Mouse (Mus musculus) hindbrain, postnatal 0 days (tissue): ENCODE data around the gene Krt31. TPM values are rescaled to one million over a fixed set of nuclear protein-coding genes. Genes with fewer than 3 reads are reported as not detected.

Experiments used
- ATAC-seq: fragments of 200-750 bp; cut with Nextera tagmentation; 2 replicates; pipeline ENCODE4 v1.8.0; 2017; ENCODE audit warnings: mild to moderate bottlenecking, moderate TSS enrichment, moderate library complexity
- DNase-seq: peaks from one replicate; pipeline ENCODE4 v3.0.0-alpha.2; 2015; ENCODE audit warnings: low spot score
- H3K27ac ChIP-seq: fragments of 300-500 bp; sonication (generic); 2 replicates; pipeline ENCODE4 v1.5.1; 2014; ENCODE audit warnings: mild to moderate bottlenecking
- H3K27me3 ChIP-seq: fragments of 300-500 bp; sonication (generic); 2 replicates; pipeline ENCODE4 v1.6.1; 2014; ENCODE audit warnings: low read length, mixed read lengths; ENCODE audit not compliant: insufficient read depth
- H3K36me3 ChIP-seq: fragments of 300-500 bp; sonication (generic); 2 replicates; pipeline ENCODE4 v1.6.1; 2014; ENCODE audit warnings: low read length, mixed read lengths; ENCODE audit not compliant: insufficient read depth
- H3K4me1 ChIP-seq: fragments of 300-500 bp; sonication (generic); 2 replicates; pipeline ENCODE4 v1.6.1; 2014; ENCODE audit warnings: antibody characterized with exemption, low read length, mixed read lengths; ENCODE audit not compliant: insufficient read depth
- H3K4me2 ChIP-seq: fragments of 300-500 bp; sonication (generic); 2 replicates; pipeline ENCODE4 v1.6.1; 2014; ENCODE audit warnings: low read depth, mild to moderate bottlenecking, low read length, moderate library complexity, mixed read lengths
- H3K4me3 ChIP-seq: fragments of 300-500 bp; sonication (generic); 2 replicates; pipeline ENCODE4 v1.5.1; 2014; ENCODE audit warnings: low read length
- H3K9ac ChIP-seq: fragments of 300-500 bp; sonication (generic); replicated peaks from 2 replicates; pipeline ENCODE4 v1.6.1; 2014; ENCODE audit warnings: mild to moderate bottlenecking, low read length, moderate library complexity, mixed read lengths
- H3K9me3 ChIP-seq: fragments of 300-500 bp; sonication (generic); 2 replicates; pipeline ENCODE4 v1.6.1; 2016; ENCODE audit warnings: low read length, mixed read lengths
- CTCF ChIP-seq: IDR thresholded peaks from 2 replicates; pipeline ENCODE4 v1.5.1; 2016; ENCODE audit warnings: antibody characterized with exemption, control low read depth, low read depth
- WGBS: fragments of 180-500 bp; shearing (Covaris S2); extraction: QIAGEN DNeasy Blood & Tissue Kit; methylation state at CpG from one replicate; pipeline ENCODE4 v1.1.7; 2014; 5-methylcytosine and 5-hydroxymethylcytosine counted together
- polyA plus RNA-seq: library from polyadenylated mRNA; unstranded; fragments of >200 nt; fragmentation: Nextera tagmentation; extraction: Ambion mirVana; gene quantifications from 2 replicates; pipeline ENCODE4 v1.2.1, GENCODE M21; 2015
- total RNA-seq: library from RNA; depleted of rRNA; stranded (reverse); fragments of >200 nt; gene quantifications from 2 replicates; pipeline ENCODE4 v1.2.3, GENCODE M21; 2014

Krt31 gene
- total and polyA plus RNA-seq, 2 experiments from 2014 or later: not detected

DNA sequence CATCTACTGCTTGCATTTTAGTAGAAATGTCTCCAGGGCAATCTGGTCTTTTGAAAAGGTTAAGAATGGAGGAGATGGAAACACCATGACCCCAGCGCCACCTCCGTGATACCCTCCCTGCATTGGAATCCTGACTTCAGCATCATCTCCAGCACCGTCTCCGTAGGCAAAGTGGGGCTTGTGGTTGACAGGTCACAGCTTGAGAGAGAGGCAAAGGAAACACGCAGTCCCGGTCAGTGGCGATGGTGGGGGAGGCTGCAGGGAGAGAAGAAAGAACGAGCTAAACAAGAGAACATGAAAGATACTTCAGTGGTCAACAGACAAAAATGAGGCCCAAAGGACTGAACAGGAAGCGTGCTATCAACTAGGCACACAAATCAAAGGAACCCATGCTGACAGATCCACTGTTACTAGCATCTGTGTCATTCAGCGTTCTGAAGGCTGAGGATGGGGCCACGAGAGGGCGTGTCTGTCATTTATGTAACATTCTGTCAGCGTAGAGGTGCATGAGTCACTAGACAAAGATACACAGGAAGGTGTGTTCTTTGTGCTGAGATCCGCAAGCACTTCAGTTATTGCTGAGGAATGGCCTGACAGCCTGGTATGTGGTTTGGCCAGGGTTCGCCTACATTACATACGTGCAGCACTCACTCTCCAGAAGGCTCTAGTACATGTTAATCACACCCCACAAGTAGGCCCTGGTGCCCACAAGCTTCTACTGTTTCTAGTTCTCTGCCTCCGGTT, 17.1 kb upstream of the Krt31 start:
- Histone ChIP-seq H3K9ac (no peak overlapping the region), H3K4me3 (no peak overlapping the region), H3K4me2 (no peak overlapping the region), H3K27ac (no peak overlapping the region), H3K4me1 (no peaks in the 10 kb centered on the region), H3K27me3 (no peaks in the 10 kb centered on the region), H3K36me3 (no peaks in the 10 kb centered on the region), H3K9me3 (no peaks in the 10 kb centered on the region)
- ATAC-seq: no peak
- WGBS: 74% methylated on average over 17 of the region's 17 CpGs
- no peak for DNase-seq
- no peak for TF ChIP-seq CTCF

DNA sequence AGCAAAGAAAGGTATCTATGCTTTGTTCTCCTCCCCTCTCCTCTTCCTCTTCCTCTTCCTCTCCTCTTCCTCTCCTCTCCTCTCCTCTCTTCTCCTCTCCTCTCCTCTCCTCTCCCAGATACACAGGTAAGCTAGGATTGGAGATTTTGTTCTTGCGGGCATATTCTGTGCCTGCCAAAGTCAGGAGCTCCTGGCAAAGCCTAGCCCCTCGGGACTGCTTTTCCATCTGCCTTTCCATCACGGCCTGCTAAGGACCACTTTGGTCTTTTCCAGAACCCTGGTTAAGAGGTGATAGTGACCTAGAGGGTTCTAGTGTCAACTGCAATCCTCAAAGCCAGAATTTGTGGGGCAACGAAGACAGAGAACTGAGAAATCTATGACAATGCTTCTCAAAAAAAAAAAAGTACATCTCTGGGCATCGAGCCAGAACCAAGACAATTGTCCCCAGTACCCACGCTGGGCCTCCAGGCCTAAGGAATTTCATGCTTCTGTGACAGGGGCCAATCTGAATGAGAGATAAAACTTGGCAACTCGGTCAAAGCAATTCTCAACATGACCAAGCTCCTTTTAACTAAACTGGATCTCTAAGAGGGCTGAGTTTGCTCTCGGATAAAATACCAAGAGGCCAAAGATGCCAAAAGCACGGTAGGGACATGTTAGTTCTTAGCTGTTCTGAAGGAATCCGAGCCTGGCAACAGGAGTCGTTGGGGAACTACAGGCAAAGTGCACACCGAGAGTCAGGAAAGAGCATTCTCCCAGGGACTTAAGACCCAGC, 16.1 kb upstream of the Krt31 start:
- Histone ChIP-seq H3K27me3 (no peaks in the 10 kb centered on the region), H3K9ac (no peak overlapping the region), H3K27ac (no peak overlapping the region), H3K36me3 (no peaks in the 10 kb centered on the region), H3K4me2 (no peak overlapping the region), H3K4me3 (no peak overlapping the region), H3K9me3 (no peaks in the 10 kb centered on the region), H3K4me1 (no peaks in the 10 kb centered on the region)
- WGBS: 38% methylated on average over 12 of the region's 12 CpGs
- DNase-seq (peak; percentile 16), ATAC-seq (no peak)
- TF ChIP-seq CTCF: no peak

DNA sequence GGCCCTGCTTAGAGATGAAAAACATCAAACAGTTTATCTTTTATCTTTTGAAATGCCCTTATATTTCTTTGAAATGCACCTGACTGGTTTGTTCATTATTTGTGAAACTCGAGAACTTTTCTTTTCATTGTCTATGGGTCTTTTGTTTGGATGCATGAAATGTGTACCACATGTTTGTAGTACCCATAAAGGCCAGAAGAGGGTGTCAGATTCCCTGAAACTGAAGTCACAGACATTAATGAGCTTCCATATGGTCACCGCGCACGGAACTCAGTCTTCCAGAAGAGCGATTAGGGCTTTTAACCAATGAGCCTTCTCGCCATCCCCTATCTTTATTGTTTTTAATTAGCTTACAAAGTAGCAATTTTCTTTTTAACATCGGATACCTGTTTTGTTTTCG, 8.5 kb upstream of the Krt31 start:
- peak; percentile 39 for DNase-seq
- Histone ChIP-seq H3K9me3 (no peaks in the 10 kb centered on the region), H3K27me3 (no peaks in the 10 kb centered on the region), H3K36me3 (no peaks in the 10 kb centered on the region), H3K4me1 (no peaks in the 10 kb centered on the region), H3K4me2 (no peak overlapping the region), H3K4me3 (no peak overlapping the region), H3K9ac (no peak overlapping the region), H3K27ac (no peak overlapping the region)
- no peak for ATAC-seq
- peak; percentile 42 for TF ChIP-seq CTCF
- WGBS: 64% methylated on average over 8 of the region's 8 CpGs

- 73% methylated on average over 9 of the region's 9 CpGs for WGBS
- H3K27me3 ChIP-seq: no peaks in the 10 kb centered on the region
Observed at GRCm38 (mm10) chr11:100055686-100056655, 5.6 kb upstream of the Krt31 start.

GRCm38 (mm10) chr11:100047193-100047592, 3.2 kb downstream of the Krt31 start:
- Histone ChIP-seq H3K9me3 (no peaks in the 10 kb centered on the region), H3K4me1 (no peaks in the 10 kb centered on the region), H3K27ac (no peak overlapping the region), H3K4me2 (no peak overlapping the region), H3K36me3 (no peaks in the 10 kb centered on the region), H3K27me3 (no peaks in the 10 kb centered on the region), H3K4me3 (no peak overlapping the region), H3K9ac (no peak overlapping the region)
- ATAC-seq (no peak), DNase-seq (no peak)
- no peak for TF ChIP-seq CTCF
- 97% methylated on average over 2 of the region's 2 CpGs for WGBS

More at GRCm38 (mm10) chr11:100055686-100056655, 5.6 kb upstream of the Krt31 start:
- Histone ChIP-seq H3K4me2 (no peak overlapping the region), H3K9ac (no peak overlapping the region), H3K9me3 (no peaks in the 10 kb centered on the region), H3K27ac (no peak overlapping the region), H3K4me3 (no peak overlapping the region), H3K36me3 (no peaks in the 10 kb centered on the region), H3K4me1 (no peaks in the 10 kb centered on the region)
- ATAC-seq (no peak), DNase-seq (peak; percentile 3)
- no peak for TF ChIP-seq CTCF

DNA sequence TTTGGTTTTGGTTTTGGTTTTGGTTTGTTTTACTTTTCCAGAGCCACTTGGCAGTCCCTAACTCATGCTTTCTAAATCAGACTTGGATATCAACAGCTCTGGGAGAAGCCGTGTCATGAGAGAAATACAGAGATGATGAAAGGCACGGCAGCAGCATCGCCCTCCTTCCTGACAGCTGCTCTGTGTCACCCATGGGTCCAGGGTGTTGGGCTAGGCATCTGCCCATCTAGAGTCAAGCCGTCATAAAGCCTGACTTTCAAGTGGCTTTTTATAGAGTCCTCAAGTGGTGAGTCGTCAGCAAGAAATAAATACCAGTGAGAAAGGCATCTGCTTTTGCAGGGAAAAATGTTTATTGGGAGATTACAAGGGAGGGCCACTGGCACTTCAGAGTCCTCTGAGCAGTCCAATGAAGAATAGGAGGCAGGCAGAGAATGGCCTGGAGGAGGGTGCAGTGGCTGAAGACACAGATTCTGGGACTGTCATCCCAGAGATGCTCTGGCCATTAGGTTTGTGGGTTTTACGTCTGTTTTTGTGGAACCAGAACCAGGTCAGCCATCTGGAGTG, 4.0 kb downstream of the Krt31 start:
- H3K4me2 ChIP-seq: no peak overlapping the region
- no peak overlapping the region for H3K9ac ChIP-seq
- no peaks in the 10 kb centered on the region for H3K36me3 ChIP-seq
- no peak overlapping the region for H3K4me3 ChIP-seq
- no peak overlapping the region for H3K27ac ChIP-seq
- H3K27me3 ChIP-seq: no peaks in the 10 kb centered on the region
- DNase-seq (no peak), ATAC-seq (no peak)
- no peaks in the 10 kb centered on the region for H3K9me3 ChIP-seq
- TF ChIP-seq CTCF: no peak
- no peaks in the 10 kb centered on the region for H3K4me1 ChIP-seq
- 80% methylated on average over 6 of the region's 6 CpGs for WGBS
